Mouse (Mus musculus): ENCODE data around the gene Rnf213. TPM values are rescaled to one million over a fixed set of nuclear protein-coding genes. Genes with fewer than 3 reads are reported as not detected.

Gene Rnf213
- polyA plus RNA-seq, 1 experiment from 2014 or later = 1.6 TPM

DNA sequence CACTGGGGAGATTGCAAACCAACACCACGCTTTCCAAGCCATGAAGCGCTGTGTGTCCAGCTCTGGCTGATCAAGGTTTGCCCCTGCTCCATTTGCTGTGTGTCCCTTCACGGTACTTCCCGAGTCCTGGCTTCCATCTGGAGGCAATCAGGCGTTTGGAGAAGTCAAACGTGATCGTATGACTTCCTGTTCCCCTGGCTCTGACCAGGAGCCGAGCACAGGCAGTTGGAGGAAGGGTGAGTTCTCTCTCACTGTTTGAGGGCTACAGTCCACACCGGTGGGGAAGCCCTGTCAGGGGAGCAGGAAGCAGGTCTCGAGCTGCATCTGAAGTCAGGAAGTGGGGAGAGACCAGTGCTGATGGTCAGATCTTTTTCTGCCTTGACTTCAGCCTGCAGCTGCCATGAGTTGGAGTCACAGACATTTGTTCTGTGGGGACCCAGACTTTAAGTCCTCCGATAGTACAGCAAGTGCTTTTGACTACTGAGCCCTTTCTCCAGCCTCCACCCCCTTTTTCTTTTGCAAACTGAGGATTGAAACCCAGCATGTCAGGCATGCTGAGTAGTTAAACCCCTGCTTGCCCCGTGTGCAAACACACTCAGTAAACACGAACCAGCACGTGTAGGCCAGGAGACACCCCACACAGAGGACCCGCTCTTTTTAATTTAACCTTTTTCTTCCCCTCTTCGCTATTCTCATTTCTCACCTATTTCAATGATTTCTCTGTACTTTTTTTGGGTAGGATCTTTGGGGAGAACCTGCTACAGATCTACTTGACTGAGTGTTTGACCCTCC, 26.6 kb downstream of the Rnf213 start:
- H3K27ac ChIP-seq = peak overlapping the region; percentile 70
- H3K36me3 ChIP-seq = no peaks in the 10 kb centered on the region
- H3K27me3 ChIP-seq = no peaks in the 10 kb centered on the region
- 0 out of 2 replicates have a peak, but pooled peaks have one; percentile 29 for ATAC-seq (ENCODE audit: insufficient number of reproducible peaks, insufficient read depth, low FRiP score, low TSS enrichment)
- peaks cover 14% of the 10 kb centered on the region for H3K4me1 ChIP-seq
- H3K9me3 ChIP-seq = no peaks in the 10 kb centered on the region
- H3K4me2 ChIP-seq (replicated peaks) = no peak overlapping the region
- H3K9ac ChIP-seq = 0 out of 2 replicates have a peak overlapping the region, but pooled peaks have one; percentile 4
- H3K4me3 ChIP-seq = no peak overlapping the region
- 35% methylated on average over 16 of the region's 16 CpGs for WGBS

DNA sequence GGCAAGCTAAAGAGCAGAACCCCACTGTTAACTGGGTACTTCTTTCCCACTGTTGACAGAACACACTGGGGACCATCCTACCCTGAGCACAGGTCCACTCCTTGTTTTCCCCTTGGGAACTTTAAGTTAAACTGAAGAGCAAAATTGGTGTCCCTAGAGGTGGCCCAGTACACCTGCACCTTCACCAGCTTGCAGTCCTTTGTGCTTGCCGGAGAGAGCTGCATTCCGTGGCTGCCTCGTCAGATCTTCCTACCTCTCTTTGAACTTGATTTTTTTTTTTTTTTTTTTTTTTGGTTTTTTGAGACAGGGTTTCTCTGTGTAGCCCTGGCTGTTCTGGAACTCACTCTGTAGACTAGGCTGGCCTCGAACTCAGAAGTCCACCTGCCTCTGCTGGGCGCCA, 27.5 kb downstream of the Rnf213 start:
- ATAC-seq (ENCODE audit: insufficient number of reproducible peaks, insufficient read depth, low FRiP score, low TSS enrichment) = no peak
- Histone ChIP-seq H3K9me3 (no peaks in the 10 kb centered on the region), H3K27me3 (no peaks in the 10 kb centered on the region), H3K9ac (no peak overlapping the region), H3K36me3 (no peaks in the 10 kb centered on the region), H3K4me3 (no peak overlapping the region), H3K4me2 (replicated peaks) (no peak overlapping the region), H3K27ac (no peak overlapping the region), H3K4me1 (peaks cover 14% of the 10 kb centered on the region)
- 73% methylated on average over 5 of the region's 5 CpGs for WGBS

DNA sequence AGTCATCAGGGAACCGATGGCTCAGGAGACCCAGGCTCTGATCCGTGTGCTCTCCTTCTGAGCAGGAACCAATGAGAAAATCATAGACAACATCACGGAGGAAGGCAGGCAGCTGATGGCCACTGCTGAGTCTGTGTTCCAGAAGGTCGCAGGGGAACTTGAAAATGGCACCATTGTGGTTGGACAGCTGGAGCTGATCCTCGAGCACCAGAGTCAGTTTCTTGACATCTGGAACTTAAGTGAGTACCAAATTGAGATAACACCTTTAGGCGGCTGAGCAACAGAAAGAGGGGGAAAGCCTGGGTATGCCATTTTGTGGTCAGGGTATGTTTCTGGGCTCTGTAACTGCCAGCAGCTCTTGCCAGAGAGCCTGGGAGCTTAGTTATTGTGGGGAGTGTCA, 34.5 kb downstream of the Rnf213 start:
- Histone ChIP-seq H3K36me3 (no peaks in the 10 kb centered on the region), H3K27ac (no peak overlapping the region), H3K27me3 (no peaks in the 10 kb centered on the region), H3K4me3 (no peak overlapping the region), H3K4me2 (replicated peaks) (no peak overlapping the region), H3K9me3 (no peaks in the 10 kb centered on the region), H3K9ac (no peak overlapping the region), H3K4me1 (peaks cover 8% of the 10 kb centered on the region)
- WGBS = 67% methylated on average over 6 of the region's 6 CpGs
- no peak for ATAC-seq (ENCODE audit: insufficient number of reproducible peaks, insufficient read depth, low FRiP score, low TSS enrichment)

DNA sequence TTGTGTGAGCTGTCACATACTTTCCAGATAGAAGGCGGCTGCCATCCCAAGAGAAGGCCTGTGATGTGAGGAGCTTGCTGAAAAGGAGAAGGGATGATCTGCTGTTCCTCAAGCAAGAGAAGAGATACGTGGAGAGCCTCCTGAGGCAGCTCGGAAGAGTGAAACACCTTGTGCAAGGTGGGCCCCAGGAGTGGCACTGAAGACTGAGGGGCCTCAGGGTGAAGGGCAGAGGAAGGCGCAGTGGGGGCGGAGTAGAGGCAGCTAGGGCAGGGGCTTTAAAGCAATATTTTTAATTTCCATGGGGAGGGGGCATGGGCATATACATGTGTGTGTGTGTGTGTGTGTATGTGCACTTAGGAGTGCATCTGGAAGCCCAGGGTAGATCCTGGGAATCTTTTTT, 35.1 kb downstream of the Rnf213 start:
- no peak overlapping the region for H3K9ac ChIP-seq
- H3K27ac ChIP-seq = no peak overlapping the region
- no peaks in the 10 kb centered on the region for H3K9me3 ChIP-seq
- 86% methylated on average over 5 of the region's 5 CpGs for WGBS
- peaks cover 8% of the 10 kb centered on the region for H3K4me1 ChIP-seq
- no peaks in the 10 kb centered on the region for H3K36me3 ChIP-seq
- no peaks in the 10 kb centered on the region for H3K27me3 ChIP-seq
- no peak for ATAC-seq (ENCODE audit: insufficient number of reproducible peaks, insufficient read depth, low FRiP score, low TSS enrichment)
- no peak overlapping the region for H3K4me3 ChIP-seq
- H3K4me2 ChIP-seq (replicated peaks) = peak overlapping the region; percentile 52; the same call in 1 of the 2 replicates

DNA sequence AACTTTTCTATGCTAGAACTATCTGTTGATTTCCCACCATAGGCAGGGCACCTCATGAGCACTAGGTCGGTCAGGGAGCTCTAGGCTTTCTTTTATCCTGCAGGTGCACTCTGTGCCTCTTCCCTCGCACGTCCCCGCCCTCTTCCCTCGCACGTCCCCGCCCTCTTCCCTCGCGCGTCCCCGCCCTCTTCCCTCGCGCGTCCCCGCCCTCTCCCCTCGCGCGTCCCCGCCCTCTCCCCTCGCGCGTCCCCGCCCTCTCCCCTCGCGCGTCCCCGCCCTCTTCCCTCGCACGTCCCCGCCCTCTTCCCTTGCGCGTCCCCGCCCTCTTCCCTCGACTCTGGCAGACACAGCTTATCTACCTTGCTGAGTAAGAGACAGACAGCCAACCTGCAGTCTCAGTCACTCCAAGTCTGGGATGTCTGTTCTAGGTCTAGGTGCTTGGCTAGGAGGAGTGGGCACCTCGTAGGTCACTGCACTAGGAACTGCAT, 35.8 kb downstream of the Rnf213 start:
- no peak overlapping the region for H3K9ac ChIP-seq
- 2% methylated on average over 28 of the region's 35 CpGs for WGBS
- H3K27me3 ChIP-seq = no peaks in the 10 kb centered on the region
- H3K4me3 ChIP-seq = peak overlapping the region; percentile 26
- H3K27ac ChIP-seq = no peak overlapping the region
- peak overlapping the region; percentile 52 for H3K4me2 ChIP-seq (replicated peaks)
- H3K4me1 ChIP-seq = peaks cover 8% of the 10 kb centered on the region
- H3K36me3 ChIP-seq = no peaks in the 10 kb centered on the region
- H3K9me3 ChIP-seq = no peaks in the 10 kb centered on the region
- ATAC-seq (ENCODE audit: insufficient number of reproducible peaks, insufficient read depth, low FRiP score, low TSS enrichment) = no peak

DNA sequence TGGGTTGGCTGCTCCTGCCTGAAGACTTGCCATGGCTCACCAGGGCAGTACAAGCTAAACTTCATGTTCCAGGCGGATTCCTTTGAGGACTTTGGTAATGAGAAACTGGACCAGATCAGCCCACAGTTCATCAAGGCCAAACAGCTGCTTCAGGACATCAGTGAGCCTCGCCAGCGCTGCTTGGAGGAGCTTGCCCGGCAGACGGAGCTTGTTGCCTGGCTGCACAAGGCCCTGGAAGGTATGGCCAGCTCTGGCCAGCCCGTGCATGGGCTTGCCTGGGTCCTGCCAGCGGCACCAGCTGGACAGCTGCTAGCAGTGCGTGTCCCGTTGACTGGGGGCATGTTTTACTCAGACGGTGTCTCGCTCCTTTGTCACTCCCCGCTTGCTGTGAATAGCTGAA, 38.6 kb downstream of the Rnf213 start:
- Histone ChIP-seq H3K9ac (no peak overlapping the region), H3K4me3 (no peak overlapping the region), H3K4me2 (replicated peaks) (no peak overlapping the region), H3K9me3 (no peaks in the 10 kb centered on the region), H3K4me1 (peaks cover 8% of the 10 kb centered on the region), H3K36me3 (no peaks in the 10 kb centered on the region), H3K27ac (no peak overlapping the region), H3K27me3 (no peaks in the 10 kb centered on the region)
- ATAC-seq (ENCODE audit: insufficient number of reproducible peaks, insufficient read depth, low FRiP score, low TSS enrichment) = no peak
- WGBS = 85% methylated on average over 12 of the region's 12 CpGs

DNA sequence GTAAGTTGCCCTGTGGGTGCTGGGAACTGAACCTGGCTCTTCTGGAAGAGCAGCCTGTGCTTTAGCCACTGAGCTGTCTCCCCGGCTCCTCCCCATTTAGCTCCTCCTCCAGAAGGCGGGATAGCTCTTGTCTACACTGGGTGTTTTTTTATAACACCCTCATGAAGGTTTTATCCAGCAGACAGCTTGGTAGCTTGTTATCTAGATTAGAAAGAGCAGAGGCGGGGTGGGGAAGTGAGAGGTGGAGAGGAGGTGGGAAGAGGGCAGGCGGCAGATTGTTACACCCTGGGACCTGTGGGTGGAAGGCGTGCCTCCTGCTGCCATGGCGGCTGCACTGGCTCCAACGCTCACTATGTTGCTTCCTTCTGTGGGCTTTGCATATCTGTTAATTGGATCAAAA, 39.8 kb downstream of the Rnf213 start:
- no peak overlapping the region for H3K9ac ChIP-seq
- ATAC-seq (ENCODE audit: insufficient number of reproducible peaks, insufficient read depth, low FRiP score, low TSS enrichment) = no peak
- no peaks in the 10 kb centered on the region for H3K36me3 ChIP-seq
- no peaks in the 10 kb centered on the region for H3K9me3 ChIP-seq
- H3K4me2 ChIP-seq (replicated peaks) = no peak overlapping the region
- no peak overlapping the region for H3K27ac ChIP-seq
- H3K4me3 ChIP-seq = no peak overlapping the region
- 77% methylated on average over 7 of the region's 7 CpGs for WGBS
- H3K27me3 ChIP-seq = no peaks in the 10 kb centered on the region
- H3K4me1 ChIP-seq = peaks cover 8% of the 10 kb centered on the region

DNA sequence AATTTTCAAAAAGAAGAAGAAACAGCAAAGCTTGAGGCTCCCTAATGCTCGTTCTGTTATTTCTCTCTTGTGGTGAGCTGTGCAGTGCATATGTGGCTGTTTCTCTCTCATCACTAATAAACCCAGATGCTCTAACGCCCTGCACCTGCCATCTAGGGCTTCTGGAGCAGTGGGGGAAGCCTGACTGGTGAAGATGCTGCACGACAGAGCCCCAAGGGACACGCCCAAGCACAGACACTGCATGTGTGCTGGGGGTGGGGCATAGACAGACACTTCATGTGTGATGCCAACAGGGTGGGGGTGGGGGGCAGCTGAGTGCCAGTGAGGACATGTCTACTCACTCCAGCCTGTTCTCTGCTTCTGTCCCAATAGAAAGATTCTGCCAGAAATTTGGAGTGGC, 41.4 kb downstream of the Rnf213 start:
- 70% methylated on average over 4 of the region's 4 CpGs for WGBS
- no peaks in the 10 kb centered on the region for H3K9me3 ChIP-seq
- no peak overlapping the region for H3K4me3 ChIP-seq
- H3K27me3 ChIP-seq = no peaks in the 10 kb centered on the region
- ATAC-seq (ENCODE audit: insufficient number of reproducible peaks, insufficient read depth, low FRiP score, low TSS enrichment) = no peak
- no peaks in the 10 kb centered on the region for H3K4me1 ChIP-seq
- no peaks in the 10 kb centered on the region for H3K36me3 ChIP-seq
- H3K9ac ChIP-seq = no peak overlapping the region
- H3K27ac ChIP-seq = no peak overlapping the region
- no peak overlapping the region for H3K4me2 ChIP-seq (replicated peaks)

DNA sequence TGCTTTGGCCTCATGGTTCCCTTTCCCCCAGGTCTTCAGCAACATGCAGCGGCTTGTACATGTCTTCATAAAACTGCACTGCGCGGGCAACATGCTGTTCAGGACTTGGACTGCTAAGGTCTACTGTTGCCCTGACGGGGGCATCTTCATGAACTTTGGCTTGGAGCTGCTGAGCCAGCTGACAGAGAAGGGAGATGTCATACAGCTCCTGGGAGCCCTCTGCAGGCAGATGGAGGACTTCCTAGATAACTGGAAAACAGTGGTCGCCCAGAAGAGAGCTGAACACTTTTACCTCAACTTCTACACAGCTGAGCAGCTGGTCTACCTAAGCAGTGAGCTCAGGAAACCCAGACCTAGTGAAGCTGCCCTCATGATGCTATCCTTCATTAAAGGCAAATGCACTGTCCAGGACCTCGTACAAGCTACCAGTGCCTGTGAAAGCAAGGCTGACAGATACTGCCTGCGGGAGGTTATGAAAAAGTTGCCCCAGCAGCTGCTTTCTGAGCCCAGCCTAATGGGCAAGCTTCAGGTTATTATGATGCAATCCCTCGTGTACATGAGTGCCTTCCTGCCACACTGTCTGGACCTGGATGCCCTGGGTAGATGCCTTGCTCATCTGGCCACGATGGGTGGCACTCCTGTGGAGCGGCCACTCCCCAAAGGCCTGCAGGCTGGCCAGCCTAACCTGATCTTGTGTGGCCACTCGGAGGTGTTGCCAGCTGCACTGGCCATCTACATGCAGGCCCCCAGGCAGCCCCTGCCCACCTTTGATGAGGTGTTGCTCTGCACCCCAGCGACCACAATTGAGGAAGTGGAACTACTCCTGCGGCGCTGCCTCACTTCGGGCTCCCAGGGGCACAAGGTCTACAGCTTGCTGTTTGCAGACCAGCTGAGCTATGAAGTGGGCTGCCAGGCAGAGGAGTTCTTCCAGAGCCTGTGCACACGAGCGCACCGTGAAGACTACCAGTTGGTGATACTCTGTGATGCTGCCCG, 43.3 kb downstream of the Rnf213 start:
- no peak overlapping the region for H3K27ac ChIP-seq
- no peak overlapping the region for H3K4me2 ChIP-seq (replicated peaks)
- no peak overlapping the region for H3K4me3 ChIP-seq
- H3K9me3 ChIP-seq = no peaks in the 10 kb centered on the region
- H3K27me3 ChIP-seq = no peaks in the 10 kb centered on the region
- no peak for ATAC-seq (ENCODE audit: insufficient number of reproducible peaks, insufficient read depth, low FRiP score, low TSS enrichment)
- no peaks in the 10 kb centered on the region for H3K36me3 ChIP-seq
- WGBS = 77% methylated on average over 19 of the region's 19 CpGs
- no peak overlapping the region for H3K9ac ChIP-seq
- no peaks in the 10 kb centered on the region for H3K4me1 ChIP-seq

DNA sequence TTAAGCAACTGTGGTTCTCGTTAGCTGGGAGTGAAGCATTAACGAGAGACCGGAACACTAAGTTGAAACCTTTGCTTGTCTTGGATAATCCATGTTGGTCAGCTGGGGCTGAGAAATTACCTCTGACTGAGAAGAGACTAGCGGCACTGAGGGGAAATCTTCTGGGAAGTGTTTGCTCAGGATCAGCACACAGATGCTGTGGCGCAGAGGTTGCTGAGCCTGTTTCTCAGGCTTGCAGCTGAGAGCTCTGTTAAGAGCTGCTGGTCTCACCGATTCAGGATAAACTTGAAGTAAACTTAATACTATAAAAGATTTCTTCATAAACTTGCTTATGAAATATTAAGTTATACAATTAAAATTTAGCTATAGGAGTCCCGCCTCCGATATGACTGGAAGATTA, 45.9 kb downstream of the Rnf213 start:
- 56% methylated on average over 8 of the region's 8 CpGs for WGBS
- Histone ChIP-seq H3K9me3 (no peaks in the 10 kb centered on the region), H3K27me3 (no peaks in the 10 kb centered on the region), H3K9ac (no peak overlapping the region), H3K4me1 (no peaks in the 10 kb centered on the region), H3K27ac (no peak overlapping the region), H3K4me3 (no peak overlapping the region), H3K4me2 (replicated peaks) (no peak overlapping the region), H3K36me3 (no peaks in the 10 kb centered on the region)
- no peak for ATAC-seq (ENCODE audit: insufficient number of reproducible peaks, insufficient read depth, low FRiP score, low TSS enrichment)

DNA sequence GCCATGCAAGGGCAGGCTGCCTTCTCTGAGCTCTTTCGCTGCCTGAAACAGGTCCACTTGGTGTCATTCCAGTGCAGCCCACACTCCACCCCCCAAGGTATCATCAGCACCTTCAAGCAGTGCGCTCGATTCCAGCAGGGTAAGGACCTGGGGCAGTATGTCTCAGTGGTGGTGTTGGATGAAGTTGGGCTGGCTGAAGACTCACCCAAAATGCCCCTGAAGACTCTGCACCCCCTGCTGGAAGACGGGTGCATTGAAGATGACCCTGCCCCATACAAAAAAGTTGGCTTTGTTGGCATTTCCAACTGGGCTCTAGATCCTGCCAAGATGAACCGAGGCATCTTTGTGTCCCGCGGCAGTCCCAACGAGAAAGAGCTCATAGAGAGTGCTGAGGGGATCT, 49.3 kb downstream of the Rnf213 start:
- Histone ChIP-seq H3K27me3 (no peaks in the 10 kb centered on the region), H3K27ac (no peak overlapping the region), H3K9me3 (no peaks in the 10 kb centered on the region), H3K36me3 (no peaks in the 10 kb centered on the region), H3K4me3 (no peak overlapping the region), H3K9ac (no peak overlapping the region), H3K4me2 (replicated peaks) (no peak overlapping the region), H3K4me1 (no peaks in the 10 kb centered on the region)
- ATAC-seq (ENCODE audit: insufficient number of reproducible peaks, insufficient read depth, low FRiP score, low TSS enrichment) = no peak
- WGBS = 89% methylated on average over 8 of the region's 8 CpGs
